Mouse (Mus musculus) mouse embryonic stem cell (cell line): ENCODE data around the gene Lrrc4c.

Experiments used
- in situ Hi-C, 2 experiments: fragments of 300-500 bp; cut with MboI; formaldehyde crosslinking; loops; 1 replicate in 1 of 2; 3 replicates in 1 of 2; pipeline ENCODE4 v1.14.3; 2019 to 2020; ENCODE audit warnings: low sequenced_read_pairs in 2 of 2, low pct_unique_long_range_greater_than_20kb in 1 of 2, mixed read lengths in 1 of 2; ENCODE audit not compliant: unreplicated experiment in 1 of 2

Lrrc4c gene

DNA sequence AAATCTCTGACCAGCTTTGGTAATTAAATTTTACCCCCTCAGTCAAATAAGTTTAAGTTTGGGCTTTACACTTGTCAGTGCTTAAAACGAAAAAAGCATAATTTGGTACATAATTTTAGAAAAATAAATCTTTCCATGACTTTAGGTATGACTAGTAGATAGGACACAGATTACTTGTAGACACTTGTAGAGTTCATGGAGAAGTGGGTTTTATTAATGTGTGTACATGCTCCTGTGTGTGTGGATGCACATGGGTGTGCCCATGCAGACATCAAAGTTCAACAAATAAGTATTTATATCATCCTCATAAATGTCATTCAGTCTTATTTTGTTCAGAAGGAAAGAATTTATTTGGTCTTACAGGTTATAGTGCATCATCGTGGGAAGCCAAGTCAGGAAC lies 1073.9 kb downstream of the Lrrc4c start:
- in situ Hi-C loops = no loop called here

- in situ Hi-C loops = no loop called here
Observed at GRCm38 (mm10) chr2:97413066-97413465, 1095.1 kb downstream of the Lrrc4c start.

DNA sequence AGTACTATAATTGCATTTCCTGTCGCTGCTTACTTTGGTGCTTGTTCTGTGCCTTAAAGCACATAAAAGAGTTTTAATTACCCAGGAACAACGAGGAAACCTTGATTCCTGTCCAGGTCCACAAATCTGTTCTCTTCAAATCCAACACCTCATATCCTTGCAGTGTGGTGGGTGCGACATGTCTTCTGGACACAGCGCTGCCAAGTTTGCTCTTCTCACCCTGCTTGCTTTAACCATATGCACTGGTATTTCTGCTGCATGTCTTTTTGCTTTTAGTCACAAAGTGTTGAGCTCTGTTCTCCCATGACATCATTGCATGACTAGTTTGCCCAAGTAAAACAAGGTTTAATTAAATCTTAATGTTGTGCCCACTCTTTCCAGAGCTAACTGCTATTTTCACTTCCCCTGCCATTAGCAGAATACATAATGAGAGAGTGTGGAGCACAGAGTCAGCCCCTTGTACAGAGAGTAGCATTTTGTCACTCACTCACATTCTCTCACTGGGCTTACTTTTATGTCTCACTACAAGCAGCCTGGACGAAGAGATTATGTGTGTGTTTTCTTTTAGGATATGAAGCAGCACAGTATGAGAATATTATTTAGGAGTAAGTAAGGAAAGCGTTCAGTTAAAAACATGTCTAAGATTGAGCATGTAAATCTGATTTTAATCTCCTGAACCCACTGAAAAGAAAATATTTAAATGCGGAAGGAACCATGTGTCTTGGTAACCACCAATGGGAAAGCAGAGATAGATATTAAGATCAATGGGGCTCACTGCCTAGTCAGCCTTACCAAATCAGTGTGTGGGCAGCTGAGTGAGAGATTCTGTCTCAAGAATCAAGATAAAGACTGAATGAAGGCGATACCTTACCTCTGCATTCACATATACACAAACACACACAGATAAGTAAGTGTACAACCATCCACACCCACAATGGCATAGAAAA lies 1096.7 kb downstream of the Lrrc4c start:
- in situ Hi-C loops = no loop called here

DNA sequence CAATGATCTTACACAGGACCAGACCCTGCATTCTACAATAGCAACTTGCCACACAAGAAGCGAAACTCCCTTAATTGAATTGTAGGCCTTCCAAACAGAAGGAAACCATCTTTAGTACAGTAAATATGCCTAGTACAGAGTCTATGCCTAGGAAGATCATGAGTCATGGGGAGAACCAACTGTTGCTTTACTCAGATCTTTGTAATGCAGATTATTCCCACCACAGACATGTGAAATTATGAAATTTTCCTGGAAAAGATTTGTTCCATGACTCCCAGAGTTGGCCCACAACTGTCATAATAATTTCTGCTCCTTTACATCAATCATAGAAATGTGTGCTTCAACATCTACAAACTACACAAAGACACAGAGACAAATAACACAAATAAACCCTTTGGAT lies 1116.2 kb downstream of the Lrrc4c start:
- in situ Hi-C loops = no loop called here

GRCm38 (mm10) chr2:97435616-97436015 lies 1117.6 kb downstream of the Lrrc4c start:
- in situ Hi-C loops = no loop called here

DNA sequence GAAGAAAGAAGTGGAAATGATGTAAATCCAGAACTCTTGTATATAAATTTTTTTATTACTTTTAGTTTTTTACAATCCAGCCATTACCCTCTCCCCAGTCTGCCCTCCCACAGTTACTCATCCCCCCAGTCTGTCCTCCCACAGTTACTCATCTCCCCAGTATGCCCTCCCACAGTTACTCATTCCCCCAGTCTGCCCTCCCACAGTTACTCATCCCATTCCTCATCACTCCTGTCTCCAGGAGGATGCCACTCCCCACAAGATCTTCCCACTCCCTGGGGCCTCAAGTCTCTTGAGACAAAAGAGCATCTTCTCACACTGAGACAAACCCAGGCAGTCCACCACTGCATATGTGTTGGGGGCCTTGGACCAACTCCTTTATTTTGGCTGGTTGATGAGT lies 1119.8 kb downstream of the Lrrc4c start:
- in situ Hi-C loops = no loop called here

- in situ Hi-C loops = no loop called here
Observed at GRCm38 (mm10) chr2:97463573-97463972, 1145.6 kb downstream of the Lrrc4c start.

DNA sequence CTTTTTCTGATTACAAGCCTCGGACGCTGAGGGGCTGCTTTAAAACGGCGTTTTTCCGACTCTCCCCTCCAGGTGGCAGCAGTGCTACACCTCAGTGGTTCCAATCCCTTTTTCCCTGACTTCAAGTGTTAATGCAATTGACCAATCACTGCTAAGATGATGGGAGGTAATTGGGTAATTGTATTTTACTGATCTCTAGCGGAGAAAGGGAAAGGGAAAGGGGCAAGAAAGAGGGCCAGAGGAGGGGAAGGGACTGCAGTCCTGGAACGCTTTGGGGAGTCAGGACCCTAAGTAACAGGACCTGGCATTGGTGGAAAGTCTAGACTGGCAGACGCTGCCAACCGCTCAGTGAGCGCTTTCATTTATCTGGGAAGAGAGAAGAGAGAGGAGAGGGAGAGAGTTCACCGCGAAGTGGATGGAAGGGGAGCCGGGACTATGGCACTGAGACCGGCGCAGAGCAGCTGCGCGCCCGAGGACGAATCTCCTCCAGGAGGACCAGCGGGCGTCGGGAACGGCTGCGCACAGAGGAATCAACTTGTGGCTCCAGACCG lies 1148.3 kb downstream of the Lrrc4c start:
- in situ Hi-C loops = no loop called here

DNA sequence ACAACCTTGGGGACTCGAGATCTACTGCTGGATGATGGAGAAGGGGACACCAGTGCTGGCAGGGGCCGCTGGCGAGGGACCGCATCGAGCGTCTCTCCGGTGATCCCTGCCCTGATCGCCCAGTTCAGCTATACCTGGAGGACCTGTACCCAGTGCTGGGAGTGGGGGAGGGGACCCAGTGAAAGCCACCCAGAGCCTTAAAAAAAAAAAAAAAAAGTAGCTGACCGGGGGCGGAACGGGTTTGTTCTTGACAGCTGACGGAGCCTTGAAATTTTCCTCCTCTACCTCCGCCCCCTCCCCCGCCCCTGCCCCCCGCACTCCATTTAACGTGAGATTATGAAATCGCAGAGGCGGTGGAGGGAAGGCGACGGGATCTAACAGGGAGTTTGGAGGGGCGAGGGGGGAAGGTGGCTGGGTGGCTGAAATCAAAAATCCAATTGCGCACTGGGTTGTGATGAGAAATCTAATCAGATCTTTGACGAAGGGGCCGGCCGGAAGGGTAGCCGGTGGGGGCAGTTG lies 1149.1 kb downstream of the Lrrc4c start:
- in situ Hi-C loops = no loop called here

DNA sequence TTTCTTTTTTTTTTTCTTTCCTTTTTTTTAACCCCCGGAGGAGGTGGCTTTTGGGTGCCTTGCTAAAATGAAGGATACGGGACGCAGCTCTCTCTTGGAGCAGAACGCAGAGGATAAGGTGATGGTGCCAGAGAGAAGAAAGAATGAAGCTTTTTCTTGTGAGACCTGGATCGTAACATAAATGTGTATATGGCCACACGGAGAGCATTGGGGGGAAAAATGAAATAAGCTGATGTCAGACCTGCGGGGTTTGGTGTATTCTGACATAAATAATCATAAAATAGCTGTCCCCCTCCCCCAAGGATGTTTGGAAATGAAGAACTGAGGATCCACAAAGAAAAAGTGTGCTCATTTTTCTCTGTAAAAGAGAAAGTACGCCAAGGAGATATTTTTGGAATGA lies 1149.7 kb downstream of the Lrrc4c start:
- in situ Hi-C loops = no loop called here

- in situ Hi-C loops = no loop called here
Observed at GRCm38 (mm10) chr2:97468372-97468771, 1150.4 kb downstream of the Lrrc4c start.

DNA sequence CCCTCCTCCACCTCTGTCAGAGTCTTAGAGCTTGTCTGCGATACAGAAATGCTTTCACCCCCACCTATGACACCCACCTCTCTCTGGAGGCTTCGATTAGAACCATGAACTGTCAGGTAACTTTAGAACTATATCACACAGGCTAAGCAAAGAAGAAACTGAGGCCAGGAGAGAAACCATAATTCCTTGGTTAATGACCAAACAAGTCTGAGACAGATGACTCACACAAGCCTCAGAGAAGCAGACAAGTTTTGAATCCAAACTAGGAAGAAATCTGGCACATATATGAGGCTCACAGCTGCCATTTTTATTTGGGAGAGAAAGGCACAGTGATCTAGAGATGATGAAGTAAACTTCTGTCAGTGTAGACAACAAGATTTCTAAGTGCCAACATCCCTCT lies 1151.4 kb downstream of the Lrrc4c start:
- in situ Hi-C loops = no loop called here

DNA sequence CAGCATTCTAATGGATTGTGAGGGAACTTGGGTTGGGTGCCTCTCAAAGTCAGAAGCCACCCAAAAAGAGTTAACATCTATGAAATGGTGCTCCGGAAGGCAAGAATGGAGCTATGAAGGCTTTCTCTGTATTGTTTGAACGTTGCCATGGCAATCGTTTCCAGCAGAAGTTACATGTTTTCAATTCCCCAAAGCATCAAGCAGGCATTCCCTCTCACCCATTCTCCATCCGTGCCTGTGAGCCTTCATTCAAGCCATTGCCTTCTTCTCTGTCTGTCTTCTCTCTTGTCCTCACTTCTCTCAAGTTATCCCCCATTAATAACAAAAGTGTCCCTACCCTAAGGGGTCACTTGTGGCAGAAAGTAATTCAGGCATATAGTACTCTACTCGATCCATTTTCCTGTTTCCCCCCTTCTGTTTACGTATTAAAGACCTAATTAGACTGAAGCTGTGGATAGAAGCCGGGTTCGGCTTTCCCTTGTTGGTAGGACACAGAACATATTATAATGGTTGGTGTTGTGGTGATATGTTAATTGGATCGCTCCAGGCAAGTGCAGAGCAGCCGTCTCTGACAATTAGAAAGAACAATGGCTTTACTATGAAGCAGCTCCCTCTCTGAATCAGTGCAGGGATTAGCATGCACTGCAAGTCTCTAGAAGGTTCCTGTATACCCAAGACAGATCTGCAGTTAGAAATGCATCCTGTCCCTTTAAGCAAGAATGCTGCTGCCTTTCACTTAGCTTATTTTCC lies 1160.4 kb downstream of the Lrrc4c start:
- in situ Hi-C loops = no loop called here

DNA sequence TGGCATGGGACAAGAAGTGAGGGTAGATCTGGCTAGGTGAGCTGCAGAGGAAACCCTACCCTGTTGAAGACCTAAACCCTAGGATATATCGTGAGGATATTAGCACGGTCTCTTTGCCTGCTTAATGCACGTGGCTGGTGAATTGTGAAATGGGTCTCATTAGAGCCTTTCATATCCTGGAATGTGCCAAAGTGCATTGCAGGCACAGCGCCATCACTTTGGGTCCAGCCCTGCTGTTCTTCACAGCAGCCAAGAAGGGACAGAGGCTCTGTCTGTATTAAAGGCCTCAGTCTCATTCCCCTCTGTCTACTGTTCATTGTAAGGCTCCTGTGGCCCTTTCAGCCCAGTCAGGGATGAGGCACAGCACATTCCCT lies 1160.9 kb downstream of the Lrrc4c start:
- in situ Hi-C loops = no loop called here

GRCm38 (mm10) chr2:97484990-97485389 lies 1167.0 kb downstream of the Lrrc4c start:
- in situ Hi-C loops = no loop called here

DNA sequence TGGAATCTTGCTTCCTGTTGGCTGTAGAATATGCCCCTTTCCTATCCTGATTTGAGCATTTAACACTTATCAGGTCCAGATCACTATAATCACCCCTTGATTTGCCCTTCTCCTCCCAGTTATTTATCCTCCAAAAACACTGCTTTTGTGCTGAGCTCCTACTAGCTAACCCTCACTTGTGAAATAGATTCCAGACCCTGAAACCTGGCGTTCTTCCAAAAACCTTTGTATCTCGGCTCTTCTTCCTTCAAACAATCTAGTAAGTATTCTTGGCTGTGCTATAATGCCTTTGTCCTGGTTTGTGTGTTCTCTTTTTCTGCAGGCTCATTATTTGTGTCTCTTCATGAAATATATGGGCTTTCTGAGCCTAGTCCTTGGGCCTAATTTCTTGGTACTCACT lies 1167.6 kb downstream of the Lrrc4c start:
- in situ Hi-C loops = no loop called here

GRCm38 (mm10) chr2:97487567-97487966 lies 1169.6 kb downstream of the Lrrc4c start:
- in situ Hi-C loops = no loop called here

- in situ Hi-C loops = no loop called here
Observed at GRCm38 (mm10) chr2:97497069-97497468, 1179.1 kb downstream of the Lrrc4c start.

- in situ Hi-C loops = no loop called here
Observed at GRCm38 (mm10) chr2:97502501-97502900, 1184.5 kb downstream of the Lrrc4c start.
